Mouse (Mus musculus): ENCODE results near the gene Cabp4. TPM values are rescaled to one million over a fixed set of nuclear protein-coding genes. Genes with fewer than 3 reads are reported as not detected.

The Cabp4 gene
- polyA plus RNA-seq, 1 experiment from 2014 or later, result 0.14 TPM

DNA sequence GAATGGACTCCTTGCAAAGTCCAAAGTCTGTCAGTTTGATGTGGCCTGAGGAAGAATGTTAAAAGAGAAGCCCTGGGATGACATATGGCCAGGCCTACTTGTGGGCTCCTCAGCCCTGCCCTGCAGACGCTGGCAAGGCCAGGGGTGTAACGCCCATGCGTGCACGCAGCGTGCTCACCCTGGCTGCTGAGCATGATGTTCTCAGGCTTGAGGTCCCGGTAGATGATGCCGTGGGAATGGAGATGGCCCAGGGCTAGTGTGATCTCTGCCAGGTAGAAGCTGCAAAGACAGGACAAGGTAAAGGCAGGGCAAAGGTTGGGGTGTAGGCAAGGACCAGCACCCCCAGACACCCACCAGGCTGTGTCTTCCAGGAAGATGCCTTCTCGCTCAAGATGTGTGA, 15.2 kb upstream of the Cabp4 start:
- Histone ChIP-seq H3K27ac (replicated peaks) (no peak overlapping the region), H3K36me3 (replicated peaks) (peaks cover 65% of the 10 kb centered on the region), H3K4me3 (no peak overlapping the region), H3K27me3 (replicated peaks; ENCODE audit: low read depth, poor library complexity, severe bottlenecking) (no peaks in the 10 kb centered on the region), H3K4me1 (peaks cover 22% of the 10 kb centered on the region), H3K9me3 (no peaks in the 10 kb centered on the region)
- 96% methylated on average over 8 of the region's 8 CpGs for WGBS
- DNase-seq (ENCODE audit: low spot score), result no peak

DNA sequence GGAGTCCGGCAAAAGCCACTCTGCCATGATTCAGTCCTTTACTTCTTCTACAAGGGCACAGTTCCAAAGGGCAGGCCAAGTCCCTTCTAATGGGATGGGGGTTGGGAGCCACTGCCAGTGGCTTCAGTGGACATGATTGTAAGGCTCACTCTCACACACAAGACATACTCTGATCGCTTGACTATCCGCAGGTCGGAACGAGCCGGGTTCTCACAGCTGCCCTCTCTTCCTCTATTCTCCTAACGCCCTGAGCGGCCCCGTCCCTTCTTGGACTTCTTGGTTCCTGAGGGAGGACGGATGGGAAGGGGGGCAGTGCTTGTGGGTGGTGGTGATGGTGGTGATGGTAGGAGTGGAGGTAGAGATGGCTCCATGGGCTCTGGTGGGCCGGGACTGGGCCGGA, 12.9 kb upstream of the Cabp4 start:
- no peak overlapping the region for H3K4me3 ChIP-seq
- no peak for DNase-seq (ENCODE audit: low spot score)
- H3K36me3 ChIP-seq (replicated peaks), result peaks cover 88% of the 10 kb centered on the region
- WGBS, result 93% methylated on average over 12 of the region's 12 CpGs
- no peaks in the 10 kb centered on the region for H3K27me3 ChIP-seq (replicated peaks; ENCODE audit: low read depth, poor library complexity, severe bottlenecking)
- H3K4me1 ChIP-seq, result 0 out of 2 replicates have a peak, but pooled peaks cover 13% of the 10 kb centered on the region
- no peaks in the 10 kb centered on the region for H3K9me3 ChIP-seq
- no peak overlapping the region for H3K27ac ChIP-seq (replicated peaks)

DNA sequence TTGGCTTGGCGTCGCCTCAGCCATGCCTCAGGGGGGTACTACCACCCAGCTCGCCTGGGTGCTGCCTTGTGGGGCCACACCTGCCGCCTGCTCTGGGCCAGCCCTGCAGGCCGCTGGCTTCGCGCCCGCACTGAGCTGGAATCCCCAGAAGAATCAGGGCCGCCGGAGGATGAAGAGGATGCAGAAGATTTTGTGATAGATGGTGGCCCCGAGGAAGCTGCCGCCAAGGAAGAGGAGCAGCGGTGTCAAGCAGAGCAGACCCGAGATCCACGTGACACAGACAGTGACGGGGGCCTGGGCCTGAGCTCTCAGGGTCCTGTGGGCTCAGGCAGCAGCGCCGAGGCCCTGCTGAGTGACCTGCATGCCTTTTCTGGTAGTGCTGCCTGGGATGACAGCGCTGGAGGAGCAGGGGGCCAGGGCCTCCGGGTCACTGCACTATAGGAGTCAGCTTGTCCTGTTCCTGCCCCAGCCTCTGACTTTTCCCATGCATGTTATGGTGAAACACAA, 12.3 kb upstream of the Cabp4 start:
- peak overlapping the region; percentile 55; the same call in 1 of the 2 replicates for H3K27ac ChIP-seq (replicated peaks)
- H3K4me1 ChIP-seq, result 0 out of 2 replicates have a peak, but pooled peaks cover 17% of the 10 kb centered on the region
- peaks cover 90% of the 10 kb centered on the region for H3K36me3 ChIP-seq (replicated peaks)
- H3K4me3 ChIP-seq, result no peak overlapping the region
- 74% methylated on average over 20 of the region's 20 CpGs for WGBS
- no peak for DNase-seq (ENCODE audit: low spot score)
- no peaks in the 10 kb centered on the region for H3K27me3 ChIP-seq (replicated peaks; ENCODE audit: low read depth, poor library complexity, severe bottlenecking)
- no peaks in the 10 kb centered on the region for H3K9me3 ChIP-seq

DNA sequence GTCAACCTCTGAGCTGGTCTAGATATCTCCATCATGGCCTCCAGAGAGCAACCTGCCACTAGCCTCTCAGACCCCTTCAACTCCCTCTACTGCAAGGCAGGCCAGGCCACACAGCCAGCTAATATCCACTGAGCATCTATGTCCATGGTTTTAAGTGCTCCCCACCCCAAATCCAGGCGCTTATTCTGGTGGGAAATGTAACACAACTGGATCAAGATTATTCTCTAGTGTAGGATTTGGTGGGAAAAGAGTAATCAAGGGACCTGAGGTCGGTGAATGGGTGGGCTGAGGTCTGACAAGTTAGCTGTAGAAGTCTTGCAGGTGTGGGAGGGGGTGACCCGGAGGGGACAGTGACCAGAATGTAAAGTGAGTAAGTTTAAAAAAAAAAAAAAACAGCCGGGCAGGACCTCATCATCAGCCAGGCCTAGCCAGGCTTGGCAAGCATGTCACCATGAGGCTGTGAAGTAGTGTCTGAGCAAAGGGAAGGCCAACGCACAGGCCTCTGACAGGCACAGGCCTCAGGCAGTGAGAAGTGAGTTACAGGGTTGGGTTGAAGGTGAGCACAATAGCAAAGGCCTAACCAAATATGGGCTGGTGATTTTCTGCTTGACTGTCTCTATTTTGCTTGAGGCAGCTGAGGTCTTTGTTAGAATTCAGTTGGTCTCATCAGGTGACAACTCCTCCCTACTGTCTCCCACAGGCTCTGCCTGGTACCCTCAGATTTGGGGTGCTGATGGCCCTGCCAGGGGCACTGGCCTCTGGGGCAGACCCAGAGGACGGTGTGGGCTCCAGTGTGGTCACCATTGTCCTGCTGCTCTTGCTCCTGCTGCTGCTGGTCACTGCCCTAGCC, 11.6 kb upstream of the Cabp4 start:
- Histone ChIP-seq H3K36me3 (replicated peaks) (peaks cover 90% of the 10 kb centered on the region), H3K4me3 (no peak overlapping the region), H3K27ac (replicated peaks) (peak overlapping the region; percentile 55; the same call in 1 of the 2 replicates), H3K27me3 (replicated peaks; ENCODE audit: low read depth, poor library complexity, severe bottlenecking) (no peaks in the 10 kb centered on the region), H3K4me1 (0 out of 2 replicates have a peak, but pooled peaks cover 20% of the 10 kb centered on the region), H3K9me3 (no peaks in the 10 kb centered on the region)
- WGBS, result 77% methylated on average over 6 of the region's 6 CpGs
- DNase-seq (ENCODE audit: low spot score), result no peak

DNA sequence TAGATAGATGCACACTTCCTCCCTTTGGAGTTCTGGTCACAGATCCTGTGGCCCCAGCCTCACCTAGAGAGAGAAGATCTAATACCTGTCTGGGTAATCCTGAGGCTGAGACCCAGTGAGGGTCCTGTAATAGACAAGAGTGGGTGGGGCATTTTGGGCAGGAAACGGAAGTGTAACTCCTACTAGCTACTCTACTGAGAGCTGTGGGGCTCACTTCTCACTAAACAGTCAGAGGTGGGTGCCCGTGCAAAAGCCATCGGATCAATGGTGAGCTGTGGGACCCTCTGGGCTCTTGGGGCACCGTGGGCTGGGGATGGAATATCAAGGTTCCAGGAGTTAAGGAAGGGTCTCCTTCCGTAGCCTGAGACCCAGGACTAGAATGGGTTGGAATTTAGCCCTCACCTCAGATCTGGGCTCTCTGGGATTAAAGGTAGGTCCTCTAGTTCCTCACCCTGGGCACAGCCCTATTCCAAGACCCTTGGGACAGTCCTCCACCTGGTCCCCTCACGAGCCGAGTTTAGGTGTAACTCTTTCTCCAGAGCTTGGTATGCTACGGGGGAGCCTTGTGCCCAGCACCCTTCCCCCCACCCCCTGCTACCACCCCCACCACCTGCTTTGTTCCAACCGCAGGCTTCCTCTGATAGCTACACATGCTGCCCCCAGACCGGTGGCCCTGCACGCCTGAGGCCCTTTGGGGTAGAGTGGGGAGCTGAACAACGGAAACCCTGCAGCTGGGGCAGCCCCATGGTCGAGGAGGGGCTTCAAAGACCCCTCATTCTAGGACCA, 10.8 kb upstream of the Cabp4 start:
- Histone ChIP-seq H3K27ac (replicated peaks) (no peak overlapping the region), H3K4me1 (peaks cover 24% of the 10 kb centered on the region), H3K9me3 (no peaks in the 10 kb centered on the region), H3K36me3 (replicated peaks) (peaks cover 92% of the 10 kb centered on the region), H3K4me3 (no peak overlapping the region), H3K27me3 (replicated peaks; ENCODE audit: low read depth, poor library complexity, severe bottlenecking) (no peaks in the 10 kb centered on the region)
- DNase-seq (ENCODE audit: low spot score), result no peak
- WGBS, result 82% methylated on average over 13 of the region's 13 CpGs

DNA sequence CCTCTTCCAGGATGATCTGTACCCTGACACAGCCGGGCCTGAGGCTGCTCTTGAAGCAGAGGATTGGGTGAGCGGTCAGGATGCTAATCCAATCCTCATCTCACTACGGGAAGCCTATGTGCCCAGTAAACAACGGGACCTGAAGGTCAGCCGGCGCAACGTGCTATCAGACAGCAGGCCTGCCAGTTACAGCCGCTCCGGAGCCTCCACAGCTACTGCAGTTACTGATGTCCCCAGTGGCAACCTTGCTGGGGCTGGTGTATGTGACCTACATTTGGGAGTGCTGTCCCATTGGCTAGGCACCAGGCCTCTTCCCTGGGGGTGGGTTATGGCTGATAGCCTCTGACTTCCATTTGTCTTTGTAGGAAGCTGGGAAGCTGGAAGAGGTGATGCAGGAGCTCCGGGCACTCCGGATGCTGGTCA, 9.4 kb upstream of the Cabp4 start, which contains the start of gene Ptprcap:
TSS of gene Ptprcap (plus strand) at position 373 of the 423 bp plus-strand sequence.
- H3K9me3 ChIP-seq, result no peaks in the 10 kb centered on the region
- no peak for DNase-seq (ENCODE audit: low spot score)
- no peak within 1 kb of the TSS for H3K4me3 ChIP-seq
- peaks cover 78% of the 10 kb centered on the region for H3K36me3 ChIP-seq (replicated peaks)
- no peaks in the 10 kb centered on the region for H3K27me3 ChIP-seq (replicated peaks; ENCODE audit: low read depth, poor library complexity, severe bottlenecking)
- peaks cover 35% of the 10 kb centered on the region for H3K4me1 ChIP-seq
- WGBS, result 77% methylated on average over 11 of the region's 11 CpGs
- no peak within 1 kb of the TSS for H3K27ac ChIP-seq (replicated peaks)

DNA sequence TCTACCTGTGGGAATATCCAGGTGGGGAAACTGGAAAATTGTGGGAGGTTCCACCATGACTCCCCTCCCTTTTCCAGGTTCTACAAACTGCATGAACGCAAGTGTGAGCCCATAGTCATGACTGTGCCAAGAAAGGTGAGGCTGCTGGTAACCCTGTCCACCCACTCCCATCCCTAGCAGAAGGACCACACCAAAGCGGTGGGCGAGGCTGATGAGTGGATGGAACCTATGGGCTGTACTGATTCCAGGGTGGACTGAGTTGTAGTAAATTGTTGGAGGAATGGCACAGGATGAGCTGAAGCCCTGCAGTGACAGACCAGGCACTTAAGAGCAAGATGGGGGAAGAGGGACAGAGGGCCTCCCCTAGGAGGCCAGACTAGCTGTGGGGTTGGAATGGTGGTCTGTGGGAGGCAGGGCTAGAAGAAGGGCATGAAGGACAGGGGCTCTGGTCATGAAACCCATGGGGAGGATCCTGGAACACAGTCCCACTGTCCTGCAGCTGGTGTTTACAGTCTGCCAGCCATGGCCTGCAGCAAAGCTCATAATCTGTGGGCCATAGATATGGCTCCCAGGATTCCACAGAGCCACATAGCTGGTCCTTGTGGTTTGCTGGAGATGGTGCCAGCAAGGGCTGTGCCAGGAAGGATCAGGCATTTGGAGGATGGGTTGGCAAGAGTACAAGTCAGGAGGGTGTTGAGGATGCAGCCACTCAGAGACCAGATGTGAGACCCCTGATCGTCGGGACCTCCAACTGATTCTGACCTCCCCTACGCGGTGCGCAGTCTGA, 8.8 kb upstream of the Cabp4 start:
- H3K27me3 ChIP-seq (replicated peaks; ENCODE audit: low read depth, poor library complexity, severe bottlenecking), result no peaks in the 10 kb centered on the region
- H3K36me3 ChIP-seq (replicated peaks), result peaks cover 72% of the 10 kb centered on the region
- no peaks in the 10 kb centered on the region for H3K9me3 ChIP-seq
- no peak overlapping the region for H3K27ac ChIP-seq (replicated peaks)
- no peak for DNase-seq (ENCODE audit: low spot score)
- 85% methylated on average over 8 of the region's 8 CpGs for WGBS
- H3K4me1 ChIP-seq, result peaks cover 41% of the 10 kb centered on the region
- H3K4me3 ChIP-seq, result no peak overlapping the region

DNA sequence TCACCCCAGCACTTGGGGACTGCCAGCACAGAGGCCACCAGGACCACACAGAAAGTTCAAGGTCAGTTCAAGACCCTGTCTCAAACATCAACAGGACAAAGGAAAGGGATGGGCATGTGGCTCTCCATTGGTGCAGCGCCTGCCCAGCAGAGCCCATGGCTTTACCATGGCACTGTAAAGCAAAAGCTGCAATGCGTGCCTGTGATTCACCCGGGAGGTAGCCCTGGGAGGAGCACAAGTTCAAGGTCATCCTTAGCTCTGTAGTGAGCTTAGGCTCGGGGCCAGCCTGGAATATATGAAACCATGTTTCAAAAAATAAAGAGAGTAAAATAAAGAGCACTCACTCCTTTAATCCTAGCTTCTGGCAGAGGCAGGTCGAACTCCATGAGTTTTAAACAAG, 8.1 kb upstream of the Cabp4 start:
- H3K4me3 ChIP-seq, result no peak overlapping the region
- DNase-seq (ENCODE audit: low spot score), result no peak
- peaks cover 42% of the 10 kb centered on the region for H3K4me1 ChIP-seq
- H3K9me3 ChIP-seq, result no peaks in the 10 kb centered on the region
- H3K27ac ChIP-seq (replicated peaks), result no peak overlapping the region
- peaks cover 65% of the 10 kb centered on the region for H3K36me3 ChIP-seq (replicated peaks)
- no peaks in the 10 kb centered on the region for H3K27me3 ChIP-seq (replicated peaks; ENCODE audit: low read depth, poor library complexity, severe bottlenecking)
- WGBS, result 91% methylated on average over 5 of the region's 5 CpGs

DNA sequence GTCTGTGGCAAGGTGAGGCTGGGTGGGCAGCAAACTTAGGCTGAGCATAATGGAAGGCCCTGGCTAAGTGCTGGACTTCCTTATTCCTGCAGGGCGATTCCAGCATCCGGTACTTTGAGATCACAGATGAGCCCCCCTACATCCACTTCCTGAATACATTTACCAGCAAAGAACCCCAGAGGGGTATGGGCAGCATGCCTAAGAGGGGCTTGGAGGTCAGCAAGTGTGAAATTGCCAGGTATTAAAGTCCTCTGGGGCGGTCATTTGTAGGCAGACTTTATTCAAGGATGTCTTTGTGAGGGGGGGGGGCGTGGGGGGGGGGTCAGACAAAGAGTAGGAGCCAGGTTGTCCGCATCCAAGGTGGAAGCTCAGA, 7.6 kb upstream of the Cabp4 start:
- no peak overlapping the region for H3K27ac ChIP-seq (replicated peaks)
- no peaks in the 10 kb centered on the region for H3K9me3 ChIP-seq
- no peak overlapping the region for H3K4me3 ChIP-seq
- no peaks in the 10 kb centered on the region for H3K27me3 ChIP-seq (replicated peaks; ENCODE audit: low read depth, poor library complexity, severe bottlenecking)
- H3K4me1 ChIP-seq, result peaks cover 42% of the 10 kb centered on the region
- peaks cover 60% of the 10 kb centered on the region for H3K36me3 ChIP-seq (replicated peaks)
- DNase-seq (ENCODE audit: low spot score), result no peak
- 74% methylated on average over 5 of the region's 5 CpGs for WGBS

DNA sequence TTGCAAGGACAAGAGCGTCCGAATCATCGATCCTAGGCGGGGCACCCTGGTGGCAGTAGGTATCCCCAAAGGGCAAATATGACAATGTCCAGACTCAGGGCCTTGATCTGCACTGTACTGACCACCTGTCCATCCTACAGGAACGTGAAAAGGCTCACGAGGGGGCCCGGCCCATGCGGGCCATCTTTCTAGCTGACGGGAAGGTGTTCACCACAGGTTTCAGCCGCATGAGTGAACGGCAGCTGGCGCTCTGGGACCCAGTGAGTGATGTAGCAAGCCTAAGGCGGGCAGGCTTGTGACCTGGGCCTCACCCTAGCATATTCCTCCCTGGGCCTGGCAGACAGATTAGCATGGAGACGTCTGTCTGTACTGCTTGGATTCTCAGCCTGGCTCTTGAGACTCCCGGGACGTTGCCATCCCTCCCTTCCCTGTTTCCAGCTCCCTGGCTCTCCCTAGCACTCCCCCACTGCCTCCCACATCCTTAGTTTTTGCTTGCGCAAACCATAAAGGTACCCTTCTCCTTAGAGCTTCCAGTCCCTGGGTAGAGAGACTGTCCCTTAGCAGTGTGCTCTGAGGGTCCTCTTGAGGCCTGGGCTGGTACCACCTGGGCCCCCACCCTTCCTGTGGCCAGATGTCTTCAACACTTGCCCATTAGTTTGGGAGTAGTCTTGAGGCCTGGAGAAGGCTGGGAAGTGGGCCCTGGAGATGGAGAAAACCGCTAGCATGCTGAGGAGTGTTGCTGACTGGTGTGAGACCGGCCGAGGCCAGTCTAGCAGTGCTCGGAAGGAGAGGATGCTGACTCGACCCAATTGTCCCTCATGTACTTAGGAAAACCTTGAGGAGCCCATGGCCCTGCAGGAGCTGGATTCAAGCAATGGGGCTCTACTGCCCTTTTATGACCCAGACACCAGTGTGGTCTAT, 7.0 kb upstream of the Cabp4 start:
- DNase-seq (ENCODE audit: low spot score), result no peak
- 0 out of 2 replicates have a peak overlapping the region, but pooled peaks have one; percentile 13 for H3K4me3 ChIP-seq
- peaks cover 54% of the 10 kb centered on the region for H3K36me3 ChIP-seq (replicated peaks)
- 91% methylated on average over 22 of the region's 22 CpGs for WGBS
- peaks cover 38% of the 10 kb centered on the region for H3K4me1 ChIP-seq
- no peaks in the 10 kb centered on the region for H3K27me3 ChIP-seq (replicated peaks; ENCODE audit: low read depth, poor library complexity, severe bottlenecking)
- H3K9me3 ChIP-seq, result no peaks in the 10 kb centered on the region
- no peak overlapping the region for H3K27ac ChIP-seq (replicated peaks)

DNA sequence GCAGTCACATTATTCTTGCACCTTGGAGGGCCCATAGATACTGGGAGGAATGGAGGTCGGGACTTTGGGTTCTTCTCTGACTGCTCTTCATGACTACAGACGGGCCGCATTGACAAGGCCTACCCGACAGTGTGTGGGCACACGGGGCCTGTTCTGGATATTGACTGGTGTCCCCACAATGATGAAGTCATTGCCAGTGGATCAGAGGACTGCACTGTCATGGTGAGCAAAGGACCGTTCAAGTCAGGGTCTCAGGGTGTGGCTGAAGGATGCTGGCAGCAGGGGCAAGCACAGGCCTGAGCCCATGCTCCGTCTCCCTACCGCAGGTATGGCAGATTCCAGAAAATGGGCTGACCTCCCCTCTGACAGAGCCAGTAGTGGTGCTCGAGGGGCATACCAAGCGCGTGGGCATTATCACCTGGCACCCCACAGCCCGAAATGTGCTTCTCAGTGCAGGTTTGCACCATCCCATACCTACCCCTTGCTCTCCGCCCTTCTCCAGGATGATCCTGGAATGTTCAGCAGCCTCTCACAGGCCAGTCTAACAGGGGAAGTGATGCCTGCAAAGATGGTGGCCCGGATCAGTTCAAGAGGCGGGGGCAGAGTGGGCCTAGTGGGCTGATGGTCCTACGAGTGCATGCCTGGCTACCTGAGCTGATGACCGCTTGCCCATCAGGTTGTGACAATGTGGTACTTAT, 6.1 kb upstream of the Cabp4 start:
- H3K27ac ChIP-seq (replicated peaks), result no peak overlapping the region
- no peak for DNase-seq (ENCODE audit: low spot score)
- WGBS, result 94% methylated on average over 17 of the region's 17 CpGs

More for the DNA sequence above, 6.1 kb upstream of the Cabp4 start:
- Histone ChIP-seq H3K4me3 (peak overlapping the region; percentile 88), H3K4me1 (peaks cover 35% of the 10 kb centered on the region), H3K36me3 (replicated peaks) (peaks cover 45% of the 10 kb centered on the region), H3K27me3 (replicated peaks; ENCODE audit: low read depth, poor library complexity, severe bottlenecking) (no peaks in the 10 kb centered on the region), H3K9me3 (peaks cover 3% of the 10 kb centered on the region; the same call in 1 of the 2 replicates)
